Mouse (Mus musculus): ENCODE results near the gene Gm49416. TPM values are rescaled to one million over a fixed set of nuclear protein-coding genes. Genes with fewer than 3 reads are reported as not detected.

Gene Gm49416
- polyA plus RNA-seq, 1 experiment from 2014 or later = not detected

Small RNA genes within 50 kb of the gene (microRNA-seq; reads per million reads assigned to microRNA genes)
- not detected for gene Mir5136 (ENCODE audit: insufficient number of aligned reads)

Other genes starting within 250 kb of the Gm49416 start
- gene Chrm1, start 225.1 kb upstream of the Gm49416 start, polyA plus RNA-seq (2014; fragmentation: Nextera tagmentation; extraction: Ambion mirVana) = 0.13 TPM in 1 of 2 replicates, not detected in the other
- gene Slc3a2, start 165.6 kb upstream of the Gm49416 start, polyA plus RNA-seq (2014; fragmentation: Nextera tagmentation; extraction: Ambion mirVana) = 132 and 143 TPM in 2 replicates
- gene Wdr74, start 153.1 kb upstream of the Gm49416 start, polyA plus RNA-seq (2014; fragmentation: Nextera tagmentation; extraction: Ambion mirVana) = 79.5 and 89.2 TPM in 2 replicates
- 2.3 and 3.1 TPM in 2 replicates for gene 1700092M07Rik, start 148.2 kb upstream of the Gm49416 start, polyA plus RNA-seq (2014; fragmentation: Nextera tagmentation; extraction: Ambion mirVana)
- gene Stx5a, start 147.5 kb upstream of the Gm49416 start, polyA plus RNA-seq (2014; fragmentation: Nextera tagmentation; extraction: Ambion mirVana) = 88.4 and 93.8 TPM in 2 replicates
- gene Nxf1, start 131.9 kb upstream of the Gm49416 start, polyA plus RNA-seq (2014; fragmentation: Nextera tagmentation; extraction: Ambion mirVana) = 238 and 247 TPM in 2 replicates
- gene Tmem223, start 117.9 kb upstream of the Gm49416 start, polyA plus RNA-seq (2014; fragmentation: Nextera tagmentation; extraction: Ambion mirVana) = 181 and 182 TPM in 2 replicates
- gene Tmem179b, start 114.5 kb upstream of the Gm49416 start, polyA plus RNA-seq (2014; fragmentation: Nextera tagmentation; extraction: Ambion mirVana) = 38.9 and 49.8 TPM in 2 replicates
- 30.9 and 36.7 TPM in 2 replicates for gene Taf6l, start 102.5 kb upstream of the Gm49416 start, polyA plus RNA-seq (2014; fragmentation: Nextera tagmentation; extraction: Ambion mirVana)
- 151 and 156 TPM in 2 replicates for gene Polr2g, start 90.3 kb upstream of the Gm49416 start, polyA plus RNA-seq (2014; fragmentation: Nextera tagmentation; extraction: Ambion mirVana)
- 5.4 and 5.9 TPM in 2 replicates for gene Zbtb3, start 86.4 kb upstream of the Gm49416 start, polyA plus RNA-seq (2014; fragmentation: Nextera tagmentation; extraction: Ambion mirVana)
- gene Ttc9c, start 69.6 kb upstream of the Gm49416 start, polyA plus RNA-seq (2014; fragmentation: Nextera tagmentation; extraction: Ambion mirVana) = 75.7 and 80.8 TPM in 2 replicates
- 6.7 and 7.8 TPM in 2 replicates for gene Hnrnpul2, start 68.9 kb upstream of the Gm49416 start, polyA plus RNA-seq (2014; fragmentation: Nextera tagmentation; extraction: Ambion mirVana)
- gene AC129217.1, start 59.2 kb upstream of the Gm49416 start, polyA plus RNA-seq (2014; fragmentation: Nextera tagmentation; extraction: Ambion mirVana) = not detected in 2 replicates
- gene Bscl2, start 51.5 kb upstream of the Gm49416 start, polyA plus RNA-seq (2014; fragmentation: Nextera tagmentation; extraction: Ambion mirVana) = 55.0 and 56.3 TPM in 2 replicates
- 83.4 and 92.6 TPM in 2 replicates for gene Gng3, start 49.7 kb upstream of the Gm49416 start, polyA plus RNA-seq (2014; fragmentation: Nextera tagmentation; extraction: Ambion mirVana)
- 0.13 and 0.35 TPM in 2 replicates for gene Lrrn4cl, start 38.2 kb upstream of the Gm49416 start, polyA plus RNA-seq (2014; fragmentation: Nextera tagmentation; extraction: Ambion mirVana)
- 178 and 181 TPM in 2 replicates for gene Ubxn1, start 17.4 kb upstream of the Gm49416 start, polyA plus RNA-seq (2014; fragmentation: Nextera tagmentation; extraction: Ambion mirVana)
- gene Uqcc3, start 8.0 kb upstream of the Gm49416 start, polyA plus RNA-seq (2014; fragmentation: Nextera tagmentation; extraction: Ambion mirVana) = 50.1 and 52.9 TPM in 2 replicates
- 110 and 112 TPM in 2 replicates for gene Lbhd1, start 5.2 kb upstream of the Gm49416 start, polyA plus RNA-seq (2014; fragmentation: Nextera tagmentation; extraction: Ambion mirVana)
- gene Gm49403, start 5.0 kb upstream of the Gm49416 start, polyA plus RNA-seq (2014; fragmentation: Nextera tagmentation; extraction: Ambion mirVana) = not detected in 2 replicates
- 124 and 131 TPM in 2 replicates for gene 1810009A15Rik, start 73 bp upstream of the Gm49416 start, polyA plus RNA-seq (2014; fragmentation: Nextera tagmentation; extraction: Ambion mirVana)
- gene Ints5, start 4.1 kb downstream of the Gm49416 start, polyA plus RNA-seq (2014; fragmentation: Nextera tagmentation; extraction: Ambion mirVana) = 47.7 and 50.9 TPM in 2 replicates
- gene Ganab, start 9.1 kb downstream of the Gm49416 start, polyA plus RNA-seq (2014; fragmentation: Nextera tagmentation; extraction: Ambion mirVana) = 119 and 120 TPM in 2 replicates
- 55.0 and 57.2 TPM in 2 replicates for gene B3gat3, start 31.4 kb downstream of the Gm49416 start, polyA plus RNA-seq (2014; fragmentation: Nextera tagmentation; extraction: Ambion mirVana)
- 1.7 and 1.8 TPM in 2 replicates for gene Rom1, start 40.4 kb downstream of the Gm49416 start, polyA plus RNA-seq (2014; fragmentation: Nextera tagmentation; extraction: Ambion mirVana)
- gene Eml3, start 40.6 kb downstream of the Gm49416 start, polyA plus RNA-seq (2014; fragmentation: Nextera tagmentation; extraction: Ambion mirVana) = 11.2 and 12.2 TPM in 2 replicates
- gene Mta2, start 52.9 kb downstream of the Gm49416 start, polyA plus RNA-seq (2014; fragmentation: Nextera tagmentation; extraction: Ambion mirVana) = 62.6 and 63.2 TPM in 2 replicates
- 34.4 and 35.5 TPM in 2 replicates for gene Tut1, start 64.9 kb downstream of the Gm49416 start, polyA plus RNA-seq (2014; fragmentation: Nextera tagmentation; extraction: Ambion mirVana)
- gene Eef1g, start 78.1 kb downstream of the Gm49416 start, polyA plus RNA-seq (2014; fragmentation: Nextera tagmentation; extraction: Ambion mirVana) = 467 and 472 TPM in 2 replicates
- gene Ahnak, start 100.4 kb downstream of the Gm49416 start, polyA plus RNA-seq (2014; fragmentation: Nextera tagmentation; extraction: Ambion mirVana) = 7.1 and 7.3 TPM in 2 replicates
- not detected in 2 replicates for gene Scgb1a1, start 199.0 kb downstream of the Gm49416 start, polyA plus RNA-seq (2014; fragmentation: Nextera tagmentation; extraction: Ambion mirVana)
- gene Asrgl1, start 246.7 kb downstream of the Gm49416 start, polyA plus RNA-seq (2014; fragmentation: Nextera tagmentation; extraction: Ambion mirVana) = 22.7 and 25.3 TPM in 2 replicates

Measured in forebrain, embryonic 11.5 days (tissue).